Mouse (Mus musculus) forebrain, embryonic 10.5 days (tissue): Measurements from ENCODE around the gene Cbl. TPM values are rescaled to one million over a fixed set of nuclear protein-coding genes. Genes with fewer than 3 reads are reported as not detected.
A peak's percentile ranks its signal among the peaks of the same experiment; 100 is the strongest.

Experiments used
- DNase-seq: peaks from one replicate; pipeline ENCODE4 v3.0.0-alpha.2; 2017; ENCODE audit warnings: low spot score; ENCODE audit errors: extremely low spot score
- H3K27ac ChIP-seq: fragments of 300-500 bp; sonication (generic); 2 replicates; pipeline ENCODE4 v1.5.1; 2016; ENCODE audit warnings: mild to moderate bottlenecking
- H3K27me3 ChIP-seq: fragments of 300-500 bp; sonication (generic); 2 replicates; pipeline ENCODE4 v1.6.1; 2016; ENCODE audit warnings: mild to moderate bottlenecking; ENCODE audit not compliant: poor library complexity, severe bottlenecking
- H3K36me3 ChIP-seq: fragments of 300-500 bp; sonication (generic); replicated peaks from 2 replicates; pipeline ENCODE4 v1.6.1; 2016; ENCODE audit warnings: mild to moderate bottlenecking, moderate library complexity
- H3K4me1 ChIP-seq: fragments of 300-500 bp; sonication (generic); 2 replicates; pipeline ENCODE4 v1.6.1; 2016
- H3K4me3 ChIP-seq: fragments of 300-500 bp; sonication (generic); 2 replicates; pipeline ENCODE4 v1.5.1; 2016; ENCODE audit warnings: mild to moderate bottlenecking, moderate library complexity
- H3K9me3 ChIP-seq: fragments of 300-500 bp; sonication (generic); 2 replicates; pipeline ENCODE4 v1.6.1; 2016; ENCODE audit warnings: mild to moderate bottlenecking, moderate library complexity
- WGBS: fragments of 180-500 bp; shearing (Covaris S2); methylation state at CpG from one replicate; pipeline ENCODE4 v1.1.7; 2016; 5-methylcytosine and 5-hydroxymethylcytosine counted together
- polyA plus RNA-seq: library from polyadenylated mRNA; unstranded; fragments of >200 nt; fragmentation: Nextera tagmentation; extraction: Ambion mirVana; gene quantifications from 2 replicates; pipeline ENCODE4 v1.2.1, GENCODE M21; 2016

Gene Cbl
- polyA plus RNA-seq, 1 experiment from 2014 or later = 23.8 TPM

GRCm38 (mm10) chr9:44254508-44255135 lies 20.8 kb upstream of the Cbl start:
- Histone ChIP-seq H3K9me3 (no peaks in the 10 kb centered on the region), H3K27ac (peak overlapping the region; percentile 71), H3K4me1 (peaks cover 57% of the 10 kb centered on the region), H3K4me3 (peak overlapping the region; percentile 21; the same call in 1 of the 2 replicates), H3K27me3 (peaks cover 16% of the 10 kb centered on the region), H3K36me3 (no peaks in the 10 kb centered on the region)
- peak; percentile 33 for DNase-seq
- 5% methylated on average over 5 of the region's 5 CpGs for WGBS

- Histone ChIP-seq H3K9me3 (no peaks in the 10 kb centered on the region), H3K27ac (peak overlapping the region; percentile 71), H3K27me3 (peaks cover 26% of the 10 kb centered on the region), H3K4me1 (peaks cover 62% of the 10 kb centered on the region), H3K36me3 (no peaks in the 10 kb centered on the region), H3K4me3 (no peak overlapping the region; the same call in 1 of the 2 replicates)
- DNase-seq = no peak
- 79% methylated on average over 6 of the region's 6 CpGs for WGBS
These were observed 19.6 kb upstream of the Cbl start for GRCm38 (mm10) chr9:44253441-44253840.

- Histone ChIP-seq H3K9me3 (no peaks in the 10 kb centered on the region), H3K4me1 (peaks cover 59% of the 10 kb centered on the region), H3K36me3 (no peaks in the 10 kb centered on the region), H3K27ac (no peak within 1 kb of the TSS), H3K4me3 (no peak within 1 kb of the TSS), H3K27me3 (peaks cover 26% of the 10 kb centered on the region)
- 81% methylated on average over 10 of the region's 10 CpGs for WGBS
- no peak for DNase-seq
These were observed 17.5 kb upstream of the Cbl start, which contains the start of gene Pdzd3 for GRCm38 (mm10) chr9:44251314-44251713. Gene Pdzd3, minus strand, starts transcription at chr9:44251471.

- Histone ChIP-seq H3K36me3 (no peaks in the 10 kb centered on the region), H3K27ac (no peak overlapping the region), H3K4me1 (peaks cover 50% of the 10 kb centered on the region), H3K9me3 (no peaks in the 10 kb centered on the region), H3K4me3 (no peak overlapping the region), H3K27me3 (peaks cover 26% of the 10 kb centered on the region)
- no peak for DNase-seq
- 56% methylated on average over 4 of the region's 4 CpGs for WGBS
These were observed 16.6 kb upstream of the Cbl start for GRCm38 (mm10) chr9:44250445-44250844.

GRCm38 (mm10) chr9:44249181-44250146 lies 15.6 kb upstream of the Cbl start:
- H3K27ac ChIP-seq = peak overlapping the region; percentile 8; the same call in 1 of the 2 replicates
- H3K4me1 ChIP-seq = peaks cover 41% of the 10 kb centered on the region
- peaks cover 26% of the 10 kb centered on the region for H3K27me3 ChIP-seq
- 49% methylated on average over 26 of the region's 26 CpGs for WGBS
- H3K9me3 ChIP-seq = no peaks in the 10 kb centered on the region
- DNase-seq = peak; percentile 45
- H3K4me3 ChIP-seq = no peak overlapping the region
- no peaks in the 10 kb centered on the region for H3K36me3 ChIP-seq

GRCm38 (mm10) chr9:44247907-44248306 lies 14.1 kb upstream of the Cbl start:
- no peak overlapping the region for H3K27ac ChIP-seq
- H3K4me3 ChIP-seq = no peak overlapping the region
- no peaks in the 10 kb centered on the region for H3K36me3 ChIP-seq
- H3K9me3 ChIP-seq = no peaks in the 10 kb centered on the region
- peaks cover 25% of the 10 kb centered on the region for H3K4me1 ChIP-seq
- peaks cover 21% of the 10 kb centered on the region for H3K27me3 ChIP-seq
- WGBS = 89% methylated on average over 6 of the region's 6 CpGs
- DNase-seq = no peak

GRCm38 (mm10) chr9:44243621-44244020 lies 9.8 kb upstream of the Cbl start:
- DNase-seq = no peak
- H3K27ac ChIP-seq = no peak overlapping the region
- no peaks in the 10 kb centered on the region for H3K36me3 ChIP-seq
- H3K27me3 ChIP-seq = peaks cover under 1% of the 10 kb centered on the region; the same call in 1 of the 2 replicates
- 63% methylated on average over 2 of the region's 2 CpGs for WGBS
- H3K4me3 ChIP-seq = no peak overlapping the region
- H3K4me1 ChIP-seq = peaks cover 10% of the 10 kb centered on the region
- no peaks in the 10 kb centered on the region for H3K9me3 ChIP-seq

GRCm38 (mm10) chr9:44241418-44241817 lies 7.6 kb upstream of the Cbl start:
- 83% methylated on average over 9 of the region's 9 CpGs for WGBS
- H3K27me3 ChIP-seq = no peaks in the 10 kb centered on the region
- no peaks in the 10 kb centered on the region for H3K9me3 ChIP-seq
- no peak overlapping the region for H3K27ac ChIP-seq
- DNase-seq = no peak
- no peak overlapping the region for H3K4me3 ChIP-seq
- no peaks in the 10 kb centered on the region for H3K36me3 ChIP-seq
- H3K4me1 ChIP-seq = peaks cover 10% of the 10 kb centered on the region

- no peaks in the 10 kb centered on the region for H3K9me3 ChIP-seq
- H3K27me3 ChIP-seq = no peaks in the 10 kb centered on the region
- H3K36me3 ChIP-seq = no peaks in the 10 kb centered on the region
- WGBS = 57% methylated on average over 5 of the region's 5 CpGs
- peaks cover 10% of the 10 kb centered on the region for H3K4me1 ChIP-seq
- no peak for DNase-seq
- H3K27ac ChIP-seq = no peak overlapping the region
- no peak overlapping the region for H3K4me3 ChIP-seq
These were observed 7.1 kb upstream of the Cbl start for GRCm38 (mm10) chr9:44240911-44241310.

GRCm38 (mm10) chr9:44240399-44240798 lies 6.5 kb upstream of the Cbl start, which contains the start of gene Ccdc153:
Gene Ccdc153, plus strand, starts transcription at chr9:44240676.
- peaks cover 10% of the 10 kb centered on the region for H3K4me1 ChIP-seq
- H3K27me3 ChIP-seq = no peaks in the 10 kb centered on the region
- 64% methylated on average over 2 of the region's 2 CpGs for WGBS
- no peak for DNase-seq
- H3K36me3 ChIP-seq = no peaks in the 10 kb centered on the region
- H3K27ac ChIP-seq = no peak within 1 kb of the TSS
- H3K4me3 ChIP-seq = no peak within 1 kb of the TSS
- H3K9me3 ChIP-seq = no peaks in the 10 kb centered on the region

GRCm38 (mm10) chr9:44239447-44239846 lies 5.6 kb upstream of the Cbl start:
- peak; percentile 63 for DNase-seq
- H3K36me3 ChIP-seq = no peaks in the 10 kb centered on the region
- H3K4me1 ChIP-seq = peaks cover 15% of the 10 kb centered on the region
- H3K27me3 ChIP-seq = no peaks in the 10 kb centered on the region
- no peak overlapping the region for H3K4me3 ChIP-seq
- no peak overlapping the region for H3K27ac ChIP-seq
- H3K9me3 ChIP-seq = no peaks in the 10 kb centered on the region
- 14% methylated on average over 5 of the region's 5 CpGs for WGBS

GRCm38 (mm10) chr9:44238501-44239190 lies 4.8 kb upstream of the Cbl start:
- DNase-seq = no peak
- H3K4me3 ChIP-seq = no peak overlapping the region
- WGBS = 80% methylated on average over 17 of the region's 17 CpGs
- H3K27ac ChIP-seq = no peak overlapping the region
- H3K27me3 ChIP-seq = no peaks in the 10 kb centered on the region
- H3K4me1 ChIP-seq = peaks cover 16% of the 10 kb centered on the region
- H3K9me3 ChIP-seq = no peaks in the 10 kb centered on the region
- no peaks in the 10 kb centered on the region for H3K36me3 ChIP-seq
